Mouse (Mus musculus): Measurements from ENCODE around the gene Gdpgp1. TPM values are rescaled to one million over a fixed set of nuclear protein-coding genes. Genes with fewer than 3 reads are reported as not detected.

Gene Gdpgp1
- total RNA-seq (2021) = 1 to 10 TPM; 2.2 to 2.4 TPM

- intact Hi-C loops (cut with DNase I) = no loop called here
- DNase-seq = peak; percentile 97 to 98
These were observed at the start of gene Gdpgp1, which contains the start of gene Cib1 for GRCm38 (mm10) chr7:80232489-80233029. Gdpgp1 (plus strand) TSS chr7:80232865. Cib1 (minus strand) TSS chr7:80232813.

GRCm38 (mm10) chr7:80183466-80183865, 49.2 kb upstream of the Gdpgp1 start:
- DNase-seq = no peak

GRCm38 (mm10) chr7:80183969-80184368, 48.7 kb upstream of the Gdpgp1 start:
- intact Hi-C loops (cut with DNase I) = no loop called here
- DNase-seq = no peak

More at GRCm38 (mm10) chr7:80183466-80183865, 49.2 kb upstream of the Gdpgp1 start:
- intact Hi-C loops (cut with DNase I) = no loop called here

- no peak for DNase-seq
- intact Hi-C loops (cut with DNase I) = no loop called here
These were observed 48.1 kb upstream of the Gdpgp1 start for GRCm38 (mm10) chr7:80184551-80184950.

- DNase-seq = no peak
- intact Hi-C loops (cut with DNase I) = no loop called here
These were observed 47.7 kb upstream of the Gdpgp1 start for GRCm38 (mm10) chr7:80184968-80185367.

GRCm38 (mm10) chr7:80186021-80186420, 46.6 kb upstream of the Gdpgp1 start:
- intact Hi-C loops (cut with DNase I) = loop anchor here (2.0 kb wide), 1 partner anchor 29 kb away; no protein-coding TSS in a partner anchor
- DNase-seq = peak; percentile 82 to 87

GRCm38 (mm10) chr7:80186531-80187296, 46.0 kb upstream of the Gdpgp1 start, which contains the start of gene Sema4b:
Sema4b (plus strand) TSS chr7:80186841.
- intact Hi-C loops (cut with DNase I) = loop anchor here (2.0 kb wide), 1 partner anchor 30 kb away; no protein-coding TSS in a partner anchor

GRCm38 (mm10) chr7:80187501-80187900, 45.2 kb upstream of the Gdpgp1 start:
- no peak for DNase-seq
- intact Hi-C loops (cut with DNase I) = loop anchor here (2.0 kb wide), 1 partner anchor 31 kb away; no protein-coding TSS in a partner anchor

More at GRCm38 (mm10) chr7:80186531-80187296, 46.0 kb upstream of the Gdpgp1 start, which contains the start of gene Sema4b:
- peak; percentile 94 to 95 for DNase-seq

- no peak for DNase-seq
These were observed 44.0 kb upstream of the Gdpgp1 start for GRCm38 (mm10) chr7:80188579-80189125.

GRCm38 (mm10) chr7:80189147-80189933, 43.3 kb upstream of the Gdpgp1 start:
- no peak for DNase-seq
- intact Hi-C loops (cut with DNase I) = no loop called here

More at GRCm38 (mm10) chr7:80188579-80189125, 44.0 kb upstream of the Gdpgp1 start:
- intact Hi-C loops (cut with DNase I) = no loop called here

- intact Hi-C loops (cut with DNase I) = no loop called here
- DNase-seq = peak in 1 of 2 experiments; percentile 43
These were observed 41.2 kb upstream of the Gdpgp1 start for GRCm38 (mm10) chr7:80191455-80191854.

GRCm38 (mm10) chr7:80192226-80193061, 40.2 kb upstream of the Gdpgp1 start:
- intact Hi-C loops (cut with DNase I) = no loop called here
- peak; percentile 85 to 88 for DNase-seq

- DNase-seq = no peak
- intact Hi-C loops (cut with DNase I) = no loop called here
These were observed 38.5 kb upstream of the Gdpgp1 start for GRCm38 (mm10) chr7:80193941-80194739.

- intact Hi-C loops (cut with DNase I) = no loop called here
- DNase-seq = no peak
These were observed 37.5 kb upstream of the Gdpgp1 start for GRCm38 (mm10) chr7:80195146-80195545.

GRCm38 (mm10) chr7:80195576-80196263, 36.9 kb upstream of the Gdpgp1 start:
- no peak for DNase-seq
- intact Hi-C loops (cut with DNase I) = no loop called here

GRCm38 (mm10) chr7:80197371-80197770, 35.3 kb upstream of the Gdpgp1 start:
- no peak for DNase-seq
- intact Hi-C loops (cut with DNase I) = no loop called here

GRCm38 (mm10) chr7:80197941-80198778, 34.5 kb upstream of the Gdpgp1 start:
- intact Hi-C loops (cut with DNase I) = no loop called here

More at GRCm38 (mm10) chr7:80197941-80198778, 34.5 kb upstream of the Gdpgp1 start:
- peak; percentile 81 to 82 for DNase-seq
